Mouse (Mus musculus): ENCODE results near the gene Arrb1.

- no peak for TF ChIP-seq CTCF (IDR thresholded peaks at IDR 0.05; ENCODE audit: borderline replicate concordance, control insufficient read depth, extremely low read depth, insufficient read depth, low read length, poor library complexity)
- no peak for TF ChIP-seq POLR2A (IDR thresholded peaks at IDR 0.05; ENCODE audit: control insufficient read depth, extremely low read depth, insufficient read depth, low read length, poor library complexity)
Observed at GRCm38 (mm10) chr7:99539201-99539891, 4.1 kb downstream of the Arrb1 start.
